Mouse (Mus musculus) hindbrain, embryonic 13.5 days (tissue): ENCODE results near the gene Man2a2. TPM values are rescaled to one million over a fixed set of nuclear protein-coding genes. Genes with fewer than 3 reads are reported as not detected.
"Not testable (repeated sequence)": the region's sequence is repeated elsewhere in the genome, so short reads cannot be mapped to it uniquely, and the experiment has no call there.

Experiments
- ATAC-seq: fragments of 200-750 bp; cut with Nextera tagmentation; 2 replicates; pipeline ENCODE4 v1.8.0; 2017; ENCODE audit warnings: moderate TSS enrichment; ENCODE audit not compliant: low FRiP score
- H3K27ac ChIP-seq: fragments of 300-500 bp; sonication (generic); 2 replicates; pipeline ENCODE4 v1.5.1; 2015; ENCODE audit warnings: inconsistent platforms, mild to moderate bottlenecking, moderate library complexity
- H3K27me3 ChIP-seq: fragments of 300-500 bp; sonication (generic); 2 replicates; pipeline ENCODE4 v1.6.1; 2015; ENCODE audit warnings: mild to moderate bottlenecking, inconsistent platforms
- H3K36me3 ChIP-seq: fragments of 300-500 bp; sonication (generic); 2 replicates; pipeline ENCODE4 v1.6.1; 2015; ENCODE audit warnings: mild to moderate bottlenecking, inconsistent platforms
- H3K4me1 ChIP-seq: fragments of 300-500 bp; sonication (generic); replicated peaks from 2 replicates; pipeline ENCODE4 v1.6.1; 2015; ENCODE audit warnings: inconsistent platforms
- H3K4me2 ChIP-seq: fragments of 300-500 bp; sonication (generic); 2 replicates; pipeline ENCODE4 v1.6.1; 2015; ENCODE audit warnings: inconsistent platforms, mild to moderate bottlenecking, moderate library complexity
- H3K4me3 ChIP-seq: fragments of 300-500 bp; sonication (generic); 2 replicates; pipeline ENCODE4 v1.5.1; 2015; ENCODE audit warnings: mild to moderate bottlenecking, inconsistent platforms
- H3K9ac ChIP-seq: fragments of 300-500 bp; sonication (generic); 2 replicates; pipeline ENCODE4 v1.6.1; 2015; ENCODE audit warnings: mild to moderate bottlenecking, inconsistent platforms
- H3K9me3 ChIP-seq: fragments of 300-500 bp; sonication (generic); 2 replicates; pipeline ENCODE4 v1.6.1; 2016; ENCODE audit warnings: inconsistent platforms
- WGBS: fragments of 180-500 bp; shearing (Covaris S2); methylation state at CpG from one replicate; pipeline ENCODE4 v1.1.7; 2015; 5-methylcytosine and 5-hydroxymethylcytosine counted together
- polyA plus RNA-seq: library from polyadenylated mRNA; unstranded; fragments of >200 nt; fragmentation: Nextera tagmentation; extraction: Ambion mirVana; gene quantifications from 2 replicates; pipeline ENCODE4 v1.2.1, GENCODE M21; 2015

The Man2a2 gene
- polyA plus RNA-seq, 1 experiment from 2014 or later = 20.8 TPM

GRCm38 (mm10) chr7:80397986-80398385 is 26.8 kb upstream of the Man2a2 start:
- Histone ChIP-seq H3K36me3 (peaks cover 41% of the 10 kb centered on the region), H3K4me1 (peaks cover 31% of the 10 kb centered on the region), H3K27me3 (no peaks in the 10 kb centered on the region), H3K4me3 (no peak overlapping the region), H3K9me3 (no peaks in the 10 kb centered on the region), H3K9ac (no peak overlapping the region), H3K4me2 (no peak overlapping the region), H3K27ac (no peak overlapping the region)
- WGBS = 86% methylated on average over 9 of the region's 9 CpGs
- no peak for ATAC-seq

- H3K4me3 ChIP-seq, ATAC-seq: not testable (repeated sequence)
- WGBS = 87% methylated on average over 4 of the region's 4 CpGs
These were observed 25.3 kb upstream of the Man2a2 start for GRCm38 (mm10) chr7:80396427-80396826.

DNA sequence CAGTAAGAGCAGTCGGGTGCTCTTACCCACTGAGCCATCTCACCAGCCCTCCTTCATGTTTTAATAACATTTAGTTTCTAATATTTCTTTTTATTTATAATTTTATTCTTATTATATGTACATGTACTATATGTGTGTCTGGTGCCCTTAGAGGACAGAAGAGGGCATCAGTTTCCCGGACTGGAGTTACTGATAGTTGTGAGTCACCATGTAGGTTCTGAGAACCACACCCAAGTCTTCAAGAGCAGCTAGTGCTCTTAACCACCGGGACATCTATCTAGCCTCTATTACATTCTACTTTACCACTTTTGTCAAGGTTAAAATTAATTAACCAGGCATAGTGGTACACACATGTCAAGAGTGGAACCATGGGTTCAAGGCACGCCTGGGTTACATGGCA is 23.4 kb upstream of the Man2a2 start:
- no peak overlapping the region for H3K4me3 ChIP-seq
- ATAC-seq = no peak
- H3K27ac ChIP-seq = no peak overlapping the region
- 94% methylated on average over 4 of the region's 4 CpGs for WGBS
- H3K27me3 ChIP-seq = no peaks in the 10 kb centered on the region
- peaks cover 9% of the 10 kb centered on the region for H3K4me1 ChIP-seq
- no peak overlapping the region for H3K9ac ChIP-seq
- H3K4me2 ChIP-seq = no peak overlapping the region
- peaks cover 74% of the 10 kb centered on the region for H3K36me3 ChIP-seq
- H3K9me3 ChIP-seq = no peaks in the 10 kb centered on the region

More at GRCm38 (mm10) chr7:80396427-80396826, 25.3 kb upstream of the Man2a2 start:
- Histone ChIP-seq H3K4me1 (peaks cover 26% of the 10 kb centered on the region), H3K36me3 (peaks cover 56% of the 10 kb centered on the region)
- H3K4me2 ChIP-seq, H3K27ac ChIP-seq, H3K9ac ChIP-seq, H3K9me3 ChIP-seq, H3K27me3 ChIP-seq: not testable (repeated sequence)

DNA sequence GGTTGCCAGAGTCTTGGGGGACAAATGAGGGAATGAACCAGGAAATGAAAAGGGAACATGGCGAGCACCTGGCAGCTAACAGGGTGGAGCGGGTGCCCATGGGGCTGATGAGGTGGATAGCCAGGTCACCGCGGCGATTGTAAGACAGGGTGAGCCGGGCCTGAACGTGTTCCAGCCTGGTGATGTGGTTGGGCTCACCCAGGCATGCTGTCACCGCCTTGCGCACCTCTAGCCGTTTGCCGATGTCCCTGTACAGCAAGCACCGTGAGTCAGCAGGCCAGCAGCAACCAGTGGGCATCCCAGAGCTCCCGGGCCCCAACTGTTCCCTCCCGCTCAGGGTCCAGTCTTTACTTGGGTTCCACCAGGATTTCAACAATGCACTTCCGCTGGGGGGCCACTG is 20.9 kb upstream of the Man2a2 start:
- H3K4me3 ChIP-seq = no peak overlapping the region
- no peak overlapping the region for H3K9ac ChIP-seq
- H3K27me3 ChIP-seq = peaks cover 4% of the 10 kb centered on the region
- H3K27ac ChIP-seq = no peak overlapping the region
- H3K9me3 ChIP-seq = no peaks in the 10 kb centered on the region
- no peak for ATAC-seq
- H3K4me1 ChIP-seq = peaks cover 11% of the 10 kb centered on the region
- peaks cover 70% of the 10 kb centered on the region for H3K36me3 ChIP-seq
- no peak overlapping the region for H3K4me2 ChIP-seq
- WGBS = 93% methylated on average over 15 of the region's 15 CpGs

DNA sequence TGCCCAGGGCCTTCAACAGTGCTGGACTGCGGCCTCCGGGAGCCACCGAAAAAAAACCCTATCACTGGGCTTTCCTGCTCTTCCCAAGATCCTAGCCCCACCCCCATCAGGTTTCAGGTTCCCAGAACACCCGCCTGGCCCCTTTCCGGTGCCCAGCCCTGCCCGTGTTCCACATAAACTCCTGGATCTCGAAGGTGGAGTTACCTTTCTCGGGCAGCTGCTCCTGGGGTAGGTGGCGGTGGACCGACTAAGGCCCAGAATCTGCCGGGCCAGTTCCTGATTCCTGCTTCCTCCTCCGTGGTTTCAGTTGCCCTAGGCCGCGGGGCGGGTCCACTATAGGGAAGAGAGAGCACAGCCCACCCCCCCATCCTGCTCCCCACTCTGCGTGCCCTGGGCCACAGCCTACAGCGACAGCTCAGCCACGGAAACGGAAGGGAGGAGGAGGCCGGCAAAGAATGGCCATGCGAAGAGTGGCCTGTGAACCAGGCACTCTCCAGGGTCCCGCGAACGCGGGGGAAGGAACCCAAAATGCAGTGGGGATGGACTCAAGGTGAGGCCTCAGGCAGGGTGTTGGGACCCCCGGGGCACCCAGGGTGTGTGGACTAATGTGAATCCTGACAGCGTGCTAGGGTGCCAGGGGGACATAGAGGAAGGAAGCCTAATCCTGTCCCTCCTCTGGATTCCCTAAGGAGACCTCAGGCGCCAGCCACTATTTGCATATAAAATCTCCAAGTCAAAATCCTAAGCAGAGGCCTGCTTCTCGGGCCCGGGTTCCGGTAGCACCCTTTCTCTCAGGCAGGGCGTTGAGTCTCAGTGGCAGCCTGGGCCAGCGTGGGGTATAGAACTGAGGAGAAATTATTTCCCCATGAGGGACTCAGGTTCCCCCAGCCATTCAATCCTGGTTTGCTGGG is 16.7 kb upstream of the Man2a2 start, which contains the start of gene Fes:
TSS of gene Fes (minus strand) at position 314 of the 911 bp plus-strand sequence.
- Histone ChIP-seq H3K27ac (peak within 1 kb of the TSS; percentile 35; the same call in 1 of the 2 replicates), H3K36me3 (peaks cover 32% of the 10 kb centered on the region), H3K4me2 (peak within 1 kb of the TSS; percentile 37), H3K4me3 (peak within 1 kb of the TSS; percentile 24), H3K9me3 (no peaks in the 10 kb centered on the region), H3K4me1 (peaks cover 17% of the 10 kb centered on the region), H3K27me3 (peaks cover 13% of the 10 kb centered on the region), H3K9ac (peak within 1 kb of the TSS; percentile 61)
- WGBS = 12% methylated on average over 33 of the region's 33 CpGs
- ATAC-seq = 0 out of 2 replicates have a peak, but pooled peaks have one; percentile 45

GRCm38 (mm10) chr7:80387033-80387632 is 16.0 kb upstream of the Man2a2 start:
- H3K9ac ChIP-seq = peak overlapping the region; percentile 61
- H3K4me2 ChIP-seq = peak overlapping the region; percentile 37
- H3K4me3 ChIP-seq = peak overlapping the region; percentile 24
- peaks cover 21% of the 10 kb centered on the region for H3K27me3 ChIP-seq
- peaks cover 25% of the 10 kb centered on the region for H3K36me3 ChIP-seq
- 16% methylated on average over 16 of the region's 17 CpGs for WGBS
- H3K27ac ChIP-seq = no peak overlapping the region
- H3K4me1 ChIP-seq = peaks cover 23% of the 10 kb centered on the region
- H3K9me3 ChIP-seq = no peaks in the 10 kb centered on the region
- no peak for ATAC-seq

DNA sequence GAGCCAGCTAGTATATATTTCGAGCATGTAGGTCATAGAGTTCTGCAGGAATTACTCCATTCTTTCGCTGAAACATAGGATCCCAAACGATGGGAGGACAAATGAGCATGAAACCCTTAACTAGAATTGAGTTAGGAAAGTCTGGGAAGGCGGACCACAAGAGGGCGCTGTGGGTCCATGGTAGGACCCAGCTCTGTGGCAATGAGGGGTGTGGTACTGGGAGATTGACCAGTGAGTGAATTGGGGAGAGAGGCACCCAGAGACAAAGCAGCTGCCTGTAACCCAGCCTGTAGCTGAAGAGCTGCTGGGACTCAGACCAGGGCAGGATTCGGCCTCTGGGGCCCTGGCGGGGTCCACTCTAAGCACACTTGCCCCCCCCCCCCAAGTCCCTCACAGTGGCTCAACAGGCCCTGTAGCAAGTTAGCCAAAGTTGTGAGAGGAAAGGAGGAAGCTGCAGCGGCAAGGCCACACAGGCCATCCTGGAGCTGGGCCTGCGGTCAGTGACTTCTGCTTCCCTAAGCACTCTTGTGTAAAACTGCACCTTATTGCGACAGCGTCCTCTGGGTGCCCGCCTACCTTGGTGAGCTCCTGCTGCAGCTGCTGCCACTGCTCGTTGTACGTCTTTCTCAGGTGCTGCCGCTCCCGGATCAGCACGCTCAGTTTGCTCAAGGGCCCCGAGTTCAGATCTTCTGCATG is 15.2 kb upstream of the Man2a2 start:
- peak overlapping the region; percentile 37 for H3K4me2 ChIP-seq
- H3K4me3 ChIP-seq = 0 out of 2 replicates have a peak overlapping the region, but pooled peaks have one; percentile 16
- no peaks in the 10 kb centered on the region for H3K9me3 ChIP-seq
- 36% methylated on average over 18 of the region's 18 CpGs for WGBS
- H3K27me3 ChIP-seq = peaks cover 25% of the 10 kb centered on the region
- peaks cover 17% of the 10 kb centered on the region for H3K36me3 ChIP-seq
- H3K9ac ChIP-seq = no peak overlapping the region
- H3K4me1 ChIP-seq = peaks cover 25% of the 10 kb centered on the region
- ATAC-seq = peak; percentile 44; the same call in 1 of the 2 replicates
- no peak overlapping the region for H3K27ac ChIP-seq

DNA sequence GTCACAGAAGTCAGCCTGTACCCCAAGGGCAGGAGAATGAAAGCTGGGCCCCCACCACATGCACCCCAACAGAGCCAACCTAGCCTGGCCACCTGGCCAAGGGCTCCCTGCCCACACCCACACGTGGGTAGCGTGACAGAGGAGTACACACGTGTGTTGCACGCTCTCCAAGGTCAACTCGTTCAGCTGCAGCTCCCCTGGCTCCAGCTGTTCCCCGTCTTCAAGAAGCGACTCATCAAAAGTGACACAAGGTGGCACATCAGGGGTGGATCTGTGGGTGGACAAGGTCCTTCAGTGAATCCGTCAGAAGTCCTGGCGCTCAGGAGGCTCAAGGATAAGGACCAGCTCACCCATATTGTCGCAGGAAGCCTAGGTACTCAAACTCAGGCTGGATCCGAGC is 11.7 kb upstream of the Man2a2 start:
- H3K9me3 ChIP-seq = no peaks in the 10 kb centered on the region
- peaks cover 21% of the 10 kb centered on the region for H3K4me1 ChIP-seq
- no peak overlapping the region for H3K9ac ChIP-seq
- peaks cover 25% of the 10 kb centered on the region for H3K27me3 ChIP-seq
- no peak overlapping the region for H3K4me3 ChIP-seq
- H3K27ac ChIP-seq = no peak overlapping the region
- ATAC-seq = no peak
- H3K4me2 ChIP-seq = no peak overlapping the region
- 67% methylated on average over 11 of the region's 11 CpGs for whole genome bisulfite sequencing
- H3K36me3 ChIP-seq = 0 out of 2 replicates have a peak, but pooled peaks cover 4% of the 10 kb centered on the region

GRCm38 (mm10) chr7:80379531-80379930 is 8.4 kb upstream of the Man2a2 start:
- H3K27me3 ChIP-seq = peaks cover 13% of the 10 kb centered on the region; the same call in 1 of the 2 replicates
- no peak overlapping the region for H3K4me3 ChIP-seq
- no peak overlapping the region for H3K27ac ChIP-seq
- 0 out of 2 replicates have a peak, but pooled peaks cover 4% of the 10 kb centered on the region for H3K36me3 ChIP-seq
- ATAC-seq = no peak
- 56% methylated on average over 13 of the region's 13 CpGs for WGBS
- H3K9ac ChIP-seq = no peak overlapping the region
- H3K9me3 ChIP-seq = no peaks in the 10 kb centered on the region
- no peak overlapping the region for H3K4me2 ChIP-seq
- H3K4me1 ChIP-seq = peaks cover 12% of the 10 kb centered on the region

DNA sequence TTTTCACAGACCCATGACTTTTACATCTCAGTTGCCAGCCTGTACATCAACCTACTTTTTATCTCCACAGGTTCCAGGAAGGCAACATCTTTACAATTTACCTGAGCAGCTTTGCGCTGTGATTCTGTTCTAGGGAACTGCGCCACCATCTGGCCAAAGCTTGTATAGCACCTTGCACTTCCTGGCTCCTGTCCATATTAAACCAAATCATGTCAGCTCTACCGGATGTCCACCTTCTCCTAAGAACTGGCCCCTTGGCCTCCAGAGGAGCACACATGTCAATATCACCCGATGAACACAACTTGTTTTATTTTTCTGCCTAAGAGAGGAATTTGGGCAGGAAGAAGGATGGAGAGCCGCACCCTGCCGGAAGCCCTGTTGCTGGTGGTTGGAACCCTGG is 6.3 kb upstream of the Man2a2 start:
- no peak overlapping the region for H3K4me3 ChIP-seq
- no peak overlapping the region for H3K9ac ChIP-seq
- peaks cover 7% of the 10 kb centered on the region; the same call in 1 of the 2 replicates for H3K27me3 ChIP-seq
- 33% methylated on average over 6 of the region's 6 CpGs for WGBS
- no peak overlapping the region for H3K27ac ChIP-seq
- H3K4me1 ChIP-seq = peaks cover 10% of the 10 kb centered on the region
- ATAC-seq = no peak
- H3K4me2 ChIP-seq = no peak overlapping the region
- 0 out of 2 replicates have a peak, but pooled peaks cover 4% of the 10 kb centered on the region for H3K36me3 ChIP-seq
- no peaks in the 10 kb centered on the region for H3K9me3 ChIP-seq

GRCm38 (mm10) chr7:80376192-80376591 is 5.0 kb upstream of the Man2a2 start:
- Histone ChIP-seq H3K27ac (no peak overlapping the region), H3K36me3 (0 out of 2 replicates have a peak, but pooled peaks cover 4% of the 10 kb centered on the region), H3K4me1 (peaks cover 5% of the 10 kb centered on the region; the same call in 1 of the 2 replicates), H3K9me3 (no peaks in the 10 kb centered on the region), H3K27me3 (no peaks in the 10 kb centered on the region), H3K9ac (no peak overlapping the region), H3K4me2 (no peak overlapping the region), H3K4me3 (no peak overlapping the region)
- ATAC-seq = no peak
- WGBS = 57% methylated on average over 10 of the region's 10 CpGs
